Mouse (Mus musculus): ENCODE data around the gene Morc1. TPM values are rescaled to one million over a fixed set of nuclear protein-coding genes. Genes with fewer than 3 reads are reported as not detected.

The Morc1 gene
- polyA plus RNA-seq, 1 experiment from 2014 or later: 0.05 TPM

DNA sequence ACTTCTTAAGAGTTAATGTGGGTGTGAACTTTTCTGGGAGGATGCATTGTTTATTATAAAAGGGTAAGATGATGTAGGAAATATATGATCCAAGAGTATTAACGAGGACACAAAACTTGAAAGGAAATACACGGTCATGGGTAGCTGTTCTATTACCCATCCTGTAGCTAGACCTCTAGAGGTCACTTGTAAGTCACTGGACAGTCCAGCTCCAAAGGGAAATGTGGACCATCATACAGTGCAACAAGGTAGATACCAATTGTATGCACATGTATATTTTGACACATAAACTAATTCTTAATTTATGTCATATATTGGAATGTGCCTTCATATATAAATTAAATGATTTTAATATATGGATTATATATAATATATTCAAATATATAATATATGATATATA, 245.2 kb downstream of the Morc1 start:
- Histone ChIP-seq H3K27ac (no peak overlapping the region), H3K27me3 (ENCODE audit: insufficient read depth, poor library complexity, severe bottlenecking) (no peaks in the 10 kb centered on the region), H3K36me3 (no peaks in the 10 kb centered on the region), H3K9me3 (no peaks in the 10 kb centered on the region), H3K4me1 (peaks cover 4% of the 10 kb centered on the region; the same call in 1 of the 2 replicates), H3K4me3 (no peak overlapping the region)
- WGBS: 84% methylated on average over 2 of the region's 2 CpGs
- DNase-seq (ENCODE audit: low spot score): no peak

DNA sequence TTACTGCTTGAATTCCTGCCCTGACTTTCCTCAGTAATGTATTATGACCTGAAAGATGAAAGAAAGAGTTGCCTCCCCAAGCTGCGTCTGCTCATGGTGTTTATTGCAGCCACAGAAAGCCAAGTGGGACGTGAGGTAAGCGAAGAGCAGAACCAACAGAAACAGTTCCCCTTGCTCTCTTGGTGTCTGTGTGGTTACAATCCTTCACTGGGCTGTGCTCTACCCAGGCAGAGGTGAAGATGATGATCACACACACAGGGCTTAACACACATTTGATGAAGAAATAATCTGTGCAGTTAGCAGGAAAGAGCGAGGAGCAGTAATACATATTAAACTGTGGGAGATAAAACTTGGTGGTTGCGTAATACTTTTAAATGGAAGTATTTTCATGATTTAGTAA, 246.3 kb downstream of the Morc1 start:
- H3K9me3 ChIP-seq: no peaks in the 10 kb centered on the region
- no peaks in the 10 kb centered on the region for H3K27me3 ChIP-seq (ENCODE audit: insufficient read depth, poor library complexity, severe bottlenecking)
- 87% methylated on average over 5 of the region's 5 CpGs for WGBS
- no peak for DNase-seq (ENCODE audit: low spot score)
- no peak overlapping the region for H3K27ac ChIP-seq
- no peaks in the 10 kb centered on the region for H3K36me3 ChIP-seq
- H3K4me1 ChIP-seq: no peaks in the 10 kb centered on the region
- no peak overlapping the region for H3K4me3 ChIP-seq

DNA sequence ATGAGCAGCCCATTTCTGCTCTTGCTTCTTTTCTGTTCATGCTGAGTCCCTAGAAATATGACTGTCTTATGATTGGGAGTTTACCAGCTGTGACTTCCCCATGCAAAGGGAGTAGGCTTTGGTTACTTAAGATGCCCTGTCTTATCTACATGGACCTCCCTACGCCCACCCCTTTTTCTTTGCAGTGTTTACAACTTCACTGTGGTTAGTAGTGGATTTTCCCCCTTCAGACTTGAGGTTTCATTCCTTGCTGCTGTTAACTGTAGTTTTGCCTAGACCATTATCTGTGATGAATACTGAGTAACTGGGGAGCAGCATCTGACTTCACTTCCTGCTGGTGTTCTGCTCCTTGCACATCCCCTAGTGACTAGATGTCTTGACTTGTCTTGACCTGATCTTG, 247.0 kb downstream of the Morc1 start:
- DNase-seq (ENCODE audit: low spot score): no peak
- no peak overlapping the region for H3K4me3 ChIP-seq
- no peaks in the 10 kb centered on the region for H3K9me3 ChIP-seq
- WGBS: 70% methylated on average over 1 of the region's 1 CpGs
- H3K27me3 ChIP-seq (ENCODE audit: insufficient read depth, poor library complexity, severe bottlenecking): no peaks in the 10 kb centered on the region
- no peaks in the 10 kb centered on the region for H3K36me3 ChIP-seq
- H3K4me1 ChIP-seq: no peaks in the 10 kb centered on the region
- no peak overlapping the region for H3K27ac ChIP-seq

Other genes starting within 250 kb of the Morc1 start
- gene Dppa4, start 147.5 kb upstream of the Morc1 start, polyA plus RNA-seq (2016; fragmentation: Nextera tagmentation; extraction: Ambion mirVana): not detected in 2 replicates
- not detected in 2 replicates for gene Dppa2, start 127.3 kb upstream of the Morc1 start, polyA plus RNA-seq (2016; fragmentation: Nextera tagmentation; extraction: Ambion mirVana)
- gene Gm5485, start 18.8 kb upstream of the Morc1 start, polyA plus RNA-seq (2016; fragmentation: Nextera tagmentation; extraction: Ambion mirVana): not detected in 2 replicates

Data from heart, embryonic 10.5 days (tissue).